Mouse (Mus musculus) forebrain, embryonic 10.5 days (tissue): ENCODE measurements around the gene C2cd4b. TPM values are rescaled to one million over a fixed set of nuclear protein-coding genes. Genes with fewer than 3 reads are reported as not detected.
"Not testable (repeated sequence)": the region's sequence is repeated elsewhere in the genome, so short reads cannot be mapped to it uniquely, and the experiment has no call there.

Experiments used
- DNase-seq: peaks from one replicate; pipeline ENCODE4 v3.0.0-alpha.2; 2017; ENCODE audit warnings: low spot score; ENCODE audit errors: extremely low spot score
- H3K27ac ChIP-seq: fragments of 300-500 bp; sonication (generic); 2 replicates; pipeline ENCODE4 v1.5.1; 2016; ENCODE audit warnings: mild to moderate bottlenecking
- H3K27me3 ChIP-seq: fragments of 300-500 bp; sonication (generic); 2 replicates; pipeline ENCODE4 v1.6.1; 2016; ENCODE audit warnings: mild to moderate bottlenecking; ENCODE audit not compliant: poor library complexity, severe bottlenecking
- H3K36me3 ChIP-seq: fragments of 300-500 bp; sonication (generic); replicated peaks from 2 replicates; pipeline ENCODE4 v1.6.1; 2016; ENCODE audit warnings: mild to moderate bottlenecking, moderate library complexity
- H3K4me1 ChIP-seq: fragments of 300-500 bp; sonication (generic); 2 replicates; pipeline ENCODE4 v1.6.1; 2016
- H3K4me3 ChIP-seq: fragments of 300-500 bp; sonication (generic); 2 replicates; pipeline ENCODE4 v1.5.1; 2016; ENCODE audit warnings: mild to moderate bottlenecking, moderate library complexity
- H3K9me3 ChIP-seq: fragments of 300-500 bp; sonication (generic); 2 replicates; pipeline ENCODE4 v1.6.1; 2016; ENCODE audit warnings: mild to moderate bottlenecking, moderate library complexity
- WGBS: fragments of 180-500 bp; shearing (Covaris S2); methylation state at CpG from one replicate; pipeline ENCODE4 v1.1.7; 2016; 5-methylcytosine and 5-hydroxymethylcytosine counted together
- polyA plus RNA-seq: library from polyadenylated mRNA; unstranded; fragments of >200 nt; fragmentation: Nextera tagmentation; extraction: Ambion mirVana; gene quantifications from 2 replicates; pipeline ENCODE4 v1.2.1, GENCODE M21; 2016

Gene C2cd4b
- polyA plus RNA-seq, 1 experiment from 2014 or later, result not detected

DNA sequence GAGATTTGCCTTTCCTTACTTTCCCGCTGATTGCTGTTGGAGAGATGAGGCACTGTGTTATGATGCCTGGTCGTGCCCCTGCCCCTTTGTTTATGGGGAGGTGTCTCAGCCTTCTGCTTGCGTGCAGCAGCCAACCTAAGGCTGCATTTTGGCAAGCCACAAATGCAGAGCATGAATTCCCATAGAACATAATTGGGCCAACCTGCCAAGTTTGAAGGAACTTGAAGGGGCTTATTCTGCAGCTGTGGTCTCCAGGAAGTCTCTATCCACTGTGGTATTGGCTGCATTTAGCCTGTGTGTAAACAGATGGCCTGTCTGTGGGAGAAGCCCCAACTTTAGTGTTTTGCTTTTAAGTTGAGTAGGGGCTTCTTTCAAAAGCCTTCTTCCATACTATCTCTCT lies 4.5 kb upstream of the C2cd4b start:
- peaks cover 10% of the 10 kb centered on the region for H3K4me1 ChIP-seq
- DNase-seq, result no peak
- no peaks in the 10 kb centered on the region for H3K9me3 ChIP-seq
- no peaks in the 10 kb centered on the region for H3K36me3 ChIP-seq
- peaks cover 25% of the 10 kb centered on the region for H3K27me3 ChIP-seq
- WGBS, result 80% methylated on average over 3 of the region's 3 CpGs
- H3K4me3 ChIP-seq, result no peak overlapping the region
- no peak overlapping the region for H3K27ac ChIP-seq

DNA sequence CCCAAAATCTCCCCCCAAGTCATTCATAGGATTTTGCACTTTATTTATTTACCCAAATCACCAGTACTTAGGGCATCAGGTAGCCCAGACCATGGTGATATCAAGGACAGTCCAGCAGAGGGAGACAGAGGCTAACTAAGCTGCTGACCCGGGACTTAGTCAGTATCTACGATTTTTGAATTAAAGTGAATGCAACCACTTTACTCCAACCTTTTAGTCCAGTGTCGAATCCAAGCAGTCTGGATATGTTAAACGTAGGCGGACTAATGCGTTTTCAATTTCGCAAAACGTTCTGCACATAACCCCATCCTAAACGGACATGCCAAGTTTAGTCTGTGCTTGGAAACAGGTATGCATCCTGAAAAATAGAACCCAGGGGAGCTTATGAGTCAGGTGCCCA lies 551 bp upstream of the C2cd4b start:
- H3K4me3 ChIP-seq, result peak overlapping the region; percentile 68; the same call in 1 of the 2 replicates
- DNase-seq, result peak; percentile 37
- no peaks in the 10 kb centered on the region for H3K36me3 ChIP-seq
- peaks cover 6% of the 10 kb centered on the region; the same call in 1 of the 2 replicates for H3K9me3 ChIP-seq
- H3K27ac ChIP-seq, result no peak overlapping the region
- H3K4me1 ChIP-seq, result peaks cover 19% of the 10 kb centered on the region
- H3K27me3 ChIP-seq, result peaks cover 54% of the 10 kb centered on the region
- 4% methylated on average over 9 of the region's 9 CpGs for WGBS

DNA sequence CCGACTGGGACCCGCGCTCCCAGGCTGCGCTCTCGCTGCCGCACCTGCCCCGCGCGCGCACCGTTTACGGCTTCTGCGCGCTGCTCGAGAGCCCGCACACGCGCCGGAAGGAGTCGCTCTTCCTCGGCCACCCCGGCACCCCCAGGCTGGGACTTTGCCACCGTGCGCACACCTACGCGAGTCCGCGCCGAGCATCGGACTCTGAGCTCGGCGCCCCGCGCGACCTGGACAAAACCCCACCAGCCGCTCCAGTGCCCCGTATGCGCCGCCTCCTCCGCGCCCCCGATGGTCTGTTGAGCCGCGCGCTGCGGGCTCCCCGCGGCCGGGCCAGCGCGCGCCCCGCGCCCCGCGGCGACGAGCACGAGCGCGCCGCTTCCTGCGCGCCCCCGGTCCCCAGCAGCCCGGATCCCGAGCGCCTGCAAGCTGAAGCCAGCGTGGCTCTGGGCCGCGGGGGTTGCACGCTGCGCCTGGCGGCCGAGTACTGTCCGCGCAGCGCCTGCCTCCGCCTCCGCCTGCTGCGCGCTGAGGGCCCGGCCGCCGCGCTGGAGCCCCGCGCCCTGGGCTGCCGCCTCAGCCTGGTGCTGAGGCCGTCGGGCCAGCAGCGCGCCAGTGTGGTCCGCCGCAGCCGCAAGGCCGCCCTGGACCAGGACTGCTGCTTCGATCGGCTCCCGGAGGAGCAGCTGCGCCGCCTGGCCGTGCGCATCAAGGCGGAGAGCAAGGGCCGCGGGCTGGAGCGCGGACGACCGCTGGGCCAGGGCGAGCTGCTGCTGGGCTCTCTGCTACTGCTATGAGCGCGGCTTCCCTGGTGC lies 923 bp downstream of the C2cd4b start:
- peak overlapping the region; percentile 68 for H3K4me3 ChIP-seq
- not testable (repeated sequence) for H3K36me3 ChIP-seq, H3K9me3 ChIP-seq
- peak overlapping the region; percentile 81 for H3K27ac ChIP-seq
- 5% methylated on average over 103 of the region's 114 CpGs for WGBS
- H3K4me1 ChIP-seq, result peaks cover 19% of the 10 kb centered on the region
- peak; percentile 60 for DNase-seq
- peaks cover 54% of the 10 kb centered on the region for H3K27me3 ChIP-seq

DNA sequence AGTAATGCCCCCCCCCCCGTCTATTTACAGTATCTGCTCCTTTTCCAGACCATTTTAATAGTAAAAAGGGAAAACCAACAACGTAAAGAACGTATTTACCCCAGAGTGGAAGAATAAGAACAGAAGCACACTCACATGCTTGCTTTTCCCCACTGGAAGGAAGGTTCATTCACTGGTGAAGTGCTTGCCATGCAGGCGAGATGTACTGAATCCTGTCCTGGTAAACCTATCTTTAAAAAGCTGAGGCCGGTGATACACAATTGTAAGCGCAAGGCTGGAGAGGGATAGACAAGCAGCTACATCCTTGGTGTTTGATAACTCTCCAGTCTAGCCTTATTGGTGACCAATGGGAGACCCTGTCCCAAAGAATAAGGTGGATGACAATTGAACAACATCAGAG lies 1.8 kb downstream of the C2cd4b start:
- no peak for DNase-seq
- Histone ChIP-seq H3K4me3 (peak overlapping the region; percentile 68), H3K27ac (no peak overlapping the region), H3K27me3 (peaks cover 54% of the 10 kb centered on the region), H3K4me1 (peaks cover 19% of the 10 kb centered on the region), H3K9me3 (peaks cover 6% of the 10 kb centered on the region; the same call in 1 of the 2 replicates), H3K36me3 (no peaks in the 10 kb centered on the region)
- 62% methylated on average over 6 of the region's 6 CpGs for WGBS

DNA sequence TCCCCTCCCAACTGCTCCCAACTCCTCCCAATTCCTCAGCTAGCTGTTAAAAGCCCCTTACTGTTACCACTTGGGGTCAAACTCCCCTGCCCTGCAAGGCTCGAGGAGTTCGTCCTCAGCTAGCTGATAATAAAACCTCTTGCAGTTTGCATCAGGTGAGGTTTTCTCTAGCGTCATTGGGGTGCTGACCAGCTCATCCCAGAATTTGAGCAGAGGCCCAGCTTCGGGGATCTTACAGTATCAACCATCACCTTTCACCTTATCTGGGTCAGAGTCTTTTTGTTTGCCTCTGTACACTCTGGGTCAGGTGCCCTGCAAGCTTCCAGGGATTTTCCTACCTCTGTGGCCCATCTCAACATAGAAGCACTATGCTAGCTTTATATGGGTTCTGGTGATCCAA lies 4.1 kb downstream of the C2cd4b start:
- DNase-seq, result no peak
- Histone ChIP-seq H3K9me3 (peaks cover 6% of the 10 kb centered on the region; the same call in 1 of the 2 replicates), H3K4me1 (peaks cover 24% of the 10 kb centered on the region), H3K4me3 (no peak overlapping the region), H3K27ac (no peak overlapping the region), H3K27me3 (peaks cover 43% of the 10 kb centered on the region), H3K36me3 (no peaks in the 10 kb centered on the region)
- 84% methylated on average over 4 of the region's 4 CpGs for whole genome bisulfite sequencing

DNA sequence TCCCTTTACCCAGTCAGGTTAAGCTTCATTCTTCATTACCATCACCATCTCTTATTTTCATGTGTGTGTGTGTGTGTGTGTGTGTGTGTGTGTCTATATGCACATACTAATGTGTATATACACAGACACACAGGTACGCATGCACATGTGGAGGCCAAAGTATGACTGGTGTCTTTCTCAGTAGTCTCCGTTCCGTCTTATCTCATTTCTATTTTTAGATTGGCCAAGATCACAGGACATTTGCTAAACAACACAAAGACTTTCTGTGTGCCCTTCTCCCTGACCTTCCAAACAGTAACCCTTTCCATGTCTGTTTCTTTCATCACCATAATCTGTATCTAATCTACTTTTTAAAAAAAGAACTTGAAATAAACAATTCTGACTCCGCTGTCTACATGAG lies 7.2 kb downstream of the C2cd4b start:
- 93% methylated on average over 4 of the region's 4 CpGs for WGBS
- Histone ChIP-seq H3K27me3 (peaks cover 12% of the 10 kb centered on the region), H3K36me3 (no peaks in the 10 kb centered on the region), H3K4me3 (no peak overlapping the region), H3K27ac (no peak overlapping the region), H3K4me1 (peaks cover 5% of the 10 kb centered on the region), H3K9me3 (peaks cover 6% of the 10 kb centered on the region; the same call in 1 of the 2 replicates)
- no peak for DNase-seq

DNA sequence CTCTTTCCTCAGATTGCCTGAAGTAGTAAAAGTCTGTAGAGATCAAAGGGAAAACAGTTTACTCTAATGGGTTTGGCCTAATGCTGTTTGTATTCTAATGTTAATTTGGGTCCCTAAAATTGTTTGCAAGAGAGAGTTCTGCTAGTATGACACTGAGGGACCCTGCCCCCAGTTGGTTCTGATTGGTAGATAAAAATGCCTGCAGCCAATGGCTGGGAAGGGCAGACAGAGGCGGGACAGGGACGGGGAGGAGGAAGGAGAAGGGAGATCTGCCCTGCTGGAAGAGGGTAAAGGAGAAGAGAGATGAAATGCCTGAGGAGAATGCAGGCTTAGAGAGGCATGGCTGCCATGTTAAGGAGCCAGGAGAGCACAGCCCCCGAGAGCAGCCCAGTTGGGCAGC lies 7.7 kb downstream of the C2cd4b start:
- Histone ChIP-seq H3K4me3 (no peak overlapping the region), H3K9me3 (peaks cover 6% of the 10 kb centered on the region; the same call in 1 of the 2 replicates), H3K36me3 (no peaks in the 10 kb centered on the region), H3K4me1 (peaks cover 5% of the 10 kb centered on the region), H3K27ac (no peak overlapping the region), H3K27me3 (peaks cover 7% of the 10 kb centered on the region; the same call in 1 of the 2 replicates)
- DNase-seq, result no peak
- WGBS, result 37% methylated on average over 3 of the region's 3 CpGs

DNA sequence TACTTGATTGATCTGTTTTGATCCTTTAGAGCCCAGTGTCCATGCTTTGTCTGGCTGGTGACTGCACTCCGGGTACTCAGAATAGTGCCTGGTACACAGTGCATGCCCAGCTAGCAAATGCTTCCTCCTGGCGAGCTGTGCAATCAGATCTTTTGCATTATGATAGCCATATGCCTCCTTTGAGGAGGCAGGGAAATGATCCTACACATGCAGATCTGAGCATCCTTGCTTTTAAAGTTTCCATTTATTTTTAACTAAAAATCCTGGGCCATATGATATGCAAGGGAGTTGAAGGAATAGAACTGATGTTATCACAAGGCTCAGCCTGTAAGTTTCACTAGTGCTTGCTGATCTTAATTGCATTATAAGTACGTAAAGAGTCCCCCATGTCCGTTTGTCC lies 9.6 kb downstream of the C2cd4b start:
- Histone ChIP-seq H3K27me3 (no peaks in the 10 kb centered on the region), H3K4me3 (no peak overlapping the region), H3K4me1 (peaks cover 5% of the 10 kb centered on the region), H3K9me3 (no peaks in the 10 kb centered on the region), H3K36me3 (no peaks in the 10 kb centered on the region), H3K27ac (no peak overlapping the region)
- DNase-seq, result no peak
- 82% methylated on average over 4 of the region's 4 CpGs for WGBS

DNA sequence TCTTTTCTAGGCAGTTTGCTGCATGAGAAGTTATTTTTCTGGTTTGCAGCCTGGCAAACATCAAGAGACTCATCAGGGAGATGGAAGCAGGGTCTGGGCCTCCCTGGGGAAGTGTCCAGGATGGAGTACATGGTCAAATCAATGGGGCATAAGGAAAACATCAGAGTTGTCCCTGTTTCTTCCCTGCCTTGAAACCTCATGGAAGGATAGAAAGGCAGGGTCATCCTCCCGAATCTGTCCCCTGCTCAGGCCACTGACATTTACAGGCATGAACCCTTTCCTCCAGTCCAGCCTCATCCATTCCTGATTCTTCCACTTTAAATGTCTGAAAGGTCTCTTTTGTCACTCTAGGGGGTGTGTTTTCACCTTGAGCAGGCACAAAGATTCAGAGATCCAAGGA lies 10.2 kb downstream of the C2cd4b start:
- Histone ChIP-seq H3K36me3 (no peaks in the 10 kb centered on the region), H3K4me3 (no peak overlapping the region), H3K9me3 (no peaks in the 10 kb centered on the region), H3K27me3 (no peaks in the 10 kb centered on the region), H3K27ac (no peak overlapping the region), H3K4me1 (peaks cover 5% of the 10 kb centered on the region)
- 83% methylated on average over 1 of the region's 1 CpGs for WGBS
- DNase-seq, result no peak

DNA sequence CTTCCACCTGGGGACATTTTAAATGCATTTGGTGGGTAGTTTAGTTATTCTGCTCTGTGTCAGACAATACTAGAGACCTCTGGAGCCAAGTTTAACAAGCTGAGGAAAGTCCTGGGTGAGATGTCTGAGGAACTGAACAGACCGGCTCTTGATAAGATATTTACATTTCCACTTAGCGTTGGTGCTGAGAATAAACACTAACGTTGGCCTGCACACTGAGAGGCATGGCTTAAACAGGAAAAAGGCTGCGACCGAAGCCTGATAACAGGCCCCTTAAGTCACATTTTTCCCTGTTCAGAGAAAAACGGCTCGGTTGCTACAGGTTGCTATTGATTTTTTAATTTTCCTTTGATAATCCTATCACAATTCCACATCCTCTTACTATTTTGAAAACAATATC lies 12.1 kb downstream of the C2cd4b start:
- Histone ChIP-seq H3K9me3 (no peaks in the 10 kb centered on the region), H3K4me3 (no peak overlapping the region), H3K27ac (no peak overlapping the region), H3K4me1 (peaks cover 5% of the 10 kb centered on the region), H3K27me3 (no peaks in the 10 kb centered on the region), H3K36me3 (no peaks in the 10 kb centered on the region)
- no peak for DNase-seq
- WGBS, result 89% methylated on average over 7 of the region's 7 CpGs

DNA sequence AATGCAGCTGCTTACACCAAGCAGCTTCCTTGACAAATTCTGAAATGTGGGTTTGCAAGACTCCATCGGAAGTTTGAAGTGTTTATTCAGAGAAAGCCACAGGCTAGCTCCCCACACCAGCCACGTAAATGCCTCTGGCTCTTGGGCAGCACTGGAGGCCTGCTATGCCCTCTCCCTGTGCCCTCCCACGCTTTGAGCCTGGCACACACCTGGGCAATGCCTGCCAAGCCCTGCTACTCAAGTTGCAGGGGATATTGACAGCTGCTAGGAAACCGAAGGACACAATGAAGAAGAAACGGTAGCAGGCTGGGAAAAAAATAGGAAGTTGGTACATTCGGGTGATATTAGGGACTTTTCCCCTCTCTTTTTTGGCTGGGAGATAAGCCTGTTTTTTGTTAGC lies 15.0 kb downstream of the C2cd4b start:
- 86% methylated on average over 6 of the region's 6 CpGs for WGBS
- DNase-seq, result no peak
- no peaks in the 10 kb centered on the region for H3K4me1 ChIP-seq

DNA sequence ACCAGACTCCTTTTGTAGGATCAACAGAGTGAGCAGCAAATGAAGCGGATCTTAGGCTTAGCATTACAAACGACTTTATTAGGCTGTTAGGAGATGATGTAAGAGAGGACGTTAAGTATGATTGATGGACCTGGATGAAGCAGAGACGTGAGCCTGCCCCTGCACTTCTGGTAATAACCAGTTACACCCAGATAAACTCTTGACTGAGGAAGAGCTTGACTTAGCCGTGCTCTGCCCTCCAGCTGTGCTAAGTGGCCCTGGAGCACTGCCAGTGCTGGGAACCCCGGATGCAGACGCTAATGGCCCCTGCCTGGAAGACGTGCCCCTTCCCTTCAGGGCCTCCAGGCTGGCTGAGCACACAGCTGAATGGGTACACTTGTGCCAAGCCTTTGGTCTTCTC lies 19.3 kb downstream of the C2cd4b start:
- H3K4me3 ChIP-seq, result no peak overlapping the region
- H3K9me3 ChIP-seq, result no peaks in the 10 kb centered on the region
- DNase-seq, result no peak
- H3K4me1 ChIP-seq, result no peaks in the 10 kb centered on the region
- H3K27me3 ChIP-seq, result no peaks in the 10 kb centered on the region
- H3K27ac ChIP-seq, result no peak overlapping the region
- no peaks in the 10 kb centered on the region for H3K36me3 ChIP-seq
- WGBS, result 65% methylated on average over 8 of the region's 8 CpGs

More for the DNA sequence above, 15.0 kb downstream of the C2cd4b start:
- Histone ChIP-seq H3K36me3 (no peaks in the 10 kb centered on the region), H3K4me3 (no peak overlapping the region), H3K27ac (no peak overlapping the region), H3K27me3 (no peaks in the 10 kb centered on the region), H3K9me3 (no peaks in the 10 kb centered on the region)

DNA sequence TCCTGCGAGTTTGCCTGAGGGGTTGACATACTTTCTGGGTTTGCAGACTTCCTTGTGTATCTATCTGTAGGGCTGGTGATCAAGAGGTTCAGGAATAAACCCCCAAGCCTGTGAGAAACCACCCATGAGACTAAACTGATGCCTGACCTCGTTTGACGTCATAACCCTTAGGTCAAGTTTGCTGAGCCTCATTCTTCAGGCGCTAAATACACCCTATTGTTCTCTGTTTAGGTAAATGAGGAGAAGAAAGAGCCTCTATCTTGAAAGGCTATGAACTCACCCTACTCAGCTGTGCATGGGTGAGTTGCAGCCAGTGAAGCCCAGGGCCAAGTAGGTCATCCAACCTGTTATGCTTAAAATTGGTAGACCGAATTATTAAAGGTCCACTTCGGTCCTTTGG lies 23.5 kb downstream of the C2cd4b start:
- no peak for DNase-seq
- no peak overlapping the region for H3K4me3 ChIP-seq
- H3K27me3 ChIP-seq, result no peaks in the 10 kb centered on the region
- H3K27ac ChIP-seq, result no peak overlapping the region
- H3K36me3 ChIP-seq, result no peaks in the 10 kb centered on the region
- 76% methylated on average over 6 of the region's 6 CpGs for WGBS
- H3K4me1 ChIP-seq, result no peaks in the 10 kb centered on the region
- peaks cover 4% of the 10 kb centered on the region; the same call in 1 of the 2 replicates for H3K9me3 ChIP-seq
